Mouse (Mus musculus) embryonic fibroblast, embryonic 13.5 days (primary cell): ENCODE measurements around the gene Tmem206.

Experiments
- CTCF ChIP-seq: IDR thresholded peaks from 2 replicates; pipeline ENCODE4 v1.5.1; 2011; ENCODE audit warnings: mild to moderate bottlenecking, control low read depth, low read length, moderate library complexity, borderline replicate concordance; ENCODE audit not compliant: insufficient read depth
- POLR2A ChIP-seq: IDR thresholded peaks from 2 replicates; pipeline ENCODE4 v1.6.1; 2011; ENCODE audit warnings: low read depth, mild to moderate bottlenecking, control low read depth, low read length, moderate library complexity

DNA sequence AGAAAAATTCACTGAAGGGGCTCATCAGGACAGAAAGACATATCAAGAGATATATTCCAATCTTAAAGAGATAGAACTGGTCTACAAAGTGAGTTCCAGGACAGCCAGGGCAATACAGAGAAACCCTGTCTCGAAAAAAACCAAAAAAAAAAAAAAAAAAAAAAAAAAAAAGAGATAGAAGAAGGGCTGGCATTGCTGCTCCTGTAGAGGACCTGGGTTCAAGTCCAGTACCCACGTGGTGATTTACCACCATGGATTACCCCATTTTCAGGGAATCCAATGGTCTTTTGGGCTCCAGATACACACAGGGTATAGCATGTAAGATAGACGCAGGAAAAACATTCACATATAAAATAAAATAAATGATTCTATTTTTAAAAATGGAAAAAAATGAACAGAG, 55.1 kb downstream of the Tmem206 start:
- no peak for TF ChIP-seq POLR2A
- no peak for TF ChIP-seq CTCF
